Mouse (Mus musculus) kidney, adult 2 months (tissue): ENCODE measurements at regions not wholly inside any gene's neighbourhood (a gene's known extent, or its start where the extent isn't known, plus 50 kb on each side); places are given as distances from the start of the nearest gene placed in this dataset.

Experiments used
- DNase-seq: peaks from one replicate; pipeline ENCODE4 v3.0.0; 2021
- H3K27ac ChIP-seq: fragments of 200-500 bp; 2 replicates; pipeline ENCODE4 v1.5.1; 2012; ENCODE audit warnings: low read depth, low read length, control low read depth, inconsistent platforms; ENCODE audit not compliant: insufficient read depth
- H3K27me3 ChIP-seq: fragments of 200-500 bp; replicated peaks from 2 replicates; pipeline ENCODE4 v1.6.1; 2012; ENCODE audit warnings: mild to moderate bottlenecking, moderate library complexity, low read length, inconsistent platforms; ENCODE audit not compliant: control insufficient read depth, insufficient read depth
- H3K36me3 ChIP-seq: fragments of 200-500 bp; 2 replicates; pipeline ENCODE4 v1.6.1; 2012; ENCODE audit warnings: mild to moderate bottlenecking, moderate library complexity, low read length, inconsistent platforms; ENCODE audit not compliant: control insufficient read depth, insufficient read depth
- H3K4me1 ChIP-seq: fragments of 200-500 bp; 2 replicates; pipeline ENCODE4 v1.6.1; 2011; ENCODE audit warnings: low read length; ENCODE audit not compliant: control insufficient read depth, insufficient read depth
- H3K4me3 ChIP-seq: fragments of 200-500 bp; 2 replicates; pipeline ENCODE4 v1.5.1; 2011; ENCODE audit warnings: mild to moderate bottlenecking, low read depth, low read length, control low read depth; ENCODE audit not compliant: insufficient read depth
- CTCF ChIP-seq: fragments of 200-500 bp; conservative IDR thresholded peaks from 2 replicates; pipeline ENCODE4 v1.5.1; 2011; ENCODE audit warnings: low read depth, mild to moderate bottlenecking, control low read depth, low read length, moderate library complexity, mixed read lengths; ENCODE audit not compliant: insufficient read depth, insufficient read length
- POLR2A ChIP-seq: fragments of 200-500 bp; IDR thresholded peaks from one replicate; pipeline ENCODE4 v1.6.1; 2011; ENCODE audit warnings: low read depth, low read length, control low read depth
- WGBS: fragments of 180-500 bp; shearing (Covaris S2); methylation state at CpG from one replicate; pipeline ENCODE4 v1.1.7; 2018; 5-methylcytosine and 5-hydroxymethylcytosine counted together

- H3K4me3 ChIP-seq = no peak overlapping the region
- 91% methylated on average over 6 of the region's 6 CpGs for WGBS
- H3K36me3 ChIP-seq = no peaks in the 10 kb centered on the region
- H3K4me1 ChIP-seq = no peaks in the 10 kb centered on the region
- no peak overlapping the region for H3K27ac ChIP-seq
- no peak for DNase-seq
- H3K27me3 ChIP-seq = no peaks in the 10 kb centered on the region
- TF ChIP-seq CTCF (no peak), POLR2A (no peak)
These were observed 213.5 kb upstream of the Bcor start for GRCm38 (mm10) chrX:12373670-12374069.

DNA sequence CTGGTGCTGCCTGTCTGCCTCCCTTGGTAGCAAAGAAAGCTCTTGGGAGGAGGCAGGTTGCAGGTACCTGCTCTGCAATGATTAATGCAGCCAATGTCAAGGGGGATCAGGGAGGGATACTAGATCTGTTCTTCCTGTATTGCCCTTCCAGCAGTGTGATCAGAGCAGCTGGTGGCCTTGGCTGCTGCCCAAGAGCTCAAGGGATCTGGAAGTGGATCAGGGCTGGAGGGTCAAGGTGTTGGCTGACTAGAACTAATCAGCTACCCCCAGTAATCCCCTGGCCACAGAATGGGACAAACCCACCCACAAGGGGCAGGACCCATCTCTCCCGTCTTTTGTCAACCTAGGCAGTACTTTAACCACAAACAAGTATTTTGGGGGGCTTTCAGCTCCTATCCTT lies 211.8 kb upstream of the Atp6ap2 start:
- DNase-seq = peak; percentile 3
- no peak overlapping the region for H3K4me3 ChIP-seq
- no peak overlapping the region for H3K27ac ChIP-seq
- H3K4me1 ChIP-seq = no peaks in the 10 kb centered on the region
- no peaks in the 10 kb centered on the region for H3K36me3 ChIP-seq
- TF ChIP-seq POLR2A = no peak
- H3K27me3 ChIP-seq = no peaks in the 10 kb centered on the region
- WGBS = 69% methylated on average over 1 of the region's 1 CpGs

- 61% methylated on average over 6 of the region's 6 CpGs for WGBS
- no peaks in the 10 kb centered on the region for H3K36me3 ChIP-seq
- no peak for DNase-seq
- no peak for TF ChIP-seq POLR2A
- no peak for TF ChIP-seq CTCF
- no peaks in the 10 kb centered on the region for H3K4me1 ChIP-seq
- H3K27ac ChIP-seq = no peak overlapping the region
- H3K27me3 ChIP-seq = no peaks in the 10 kb centered on the region
- no peak overlapping the region for H3K4me3 ChIP-seq
These were observed 211.2 kb upstream of the Atp6ap2 start for GRCm38 (mm10) chrX:12376238-12376980.

DNA sequence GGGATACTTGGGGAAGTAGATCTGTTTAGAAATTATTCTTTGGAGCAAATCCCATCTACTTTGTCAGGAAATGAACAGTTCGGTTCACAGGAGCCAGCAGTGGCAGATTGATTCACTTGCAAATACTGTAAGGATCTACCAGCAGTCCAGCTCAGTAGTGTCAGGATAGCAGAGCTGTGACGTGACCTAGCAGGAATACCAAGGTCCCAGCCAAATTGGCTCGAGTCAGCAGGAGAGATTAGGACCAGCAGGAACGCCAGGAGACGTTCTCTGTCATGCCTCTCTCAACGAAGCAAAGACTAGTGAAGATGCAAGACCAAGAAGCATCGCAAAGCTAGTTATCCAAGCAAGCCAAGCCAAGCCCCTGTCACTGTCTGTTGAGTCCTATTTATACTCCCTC lies 210.2 kb upstream of the Atp6ap2 start:
- TF ChIP-seq POLR2A (no peak), CTCF (no peak)
- no peaks in the 10 kb centered on the region for H3K4me1 ChIP-seq
- no peak overlapping the region for H3K27ac ChIP-seq
- H3K27me3 ChIP-seq = no peaks in the 10 kb centered on the region
- 77% methylated on average over 7 of the region's 7 CpGs for WGBS
- DNase-seq = no peak
- no peak overlapping the region for H3K4me3 ChIP-seq
- H3K36me3 ChIP-seq = no peaks in the 10 kb centered on the region

GRCm38 (mm10) chrX:12392145-12392825 lies 195.3 kb upstream of the Atp6ap2 start:
- DNase-seq = no peak
- Histone ChIP-seq H3K27ac (no peak overlapping the region), H3K36me3 (no peaks in the 10 kb centered on the region), H3K27me3 (no peaks in the 10 kb centered on the region), H3K4me1 (no peaks in the 10 kb centered on the region), H3K4me3 (no peak overlapping the region)
- WGBS = 74% methylated on average over 7 of the region's 7 CpGs
- TF ChIP-seq POLR2A (no peak), CTCF (no peak)

GRCm38 (mm10) chrX:12409319-12409718 lies 178.3 kb upstream of the Atp6ap2 start:
- DNase-seq = no peak
- no peak for TF ChIP-seq POLR2A
- Histone ChIP-seq H3K4me3 (no peak overlapping the region), H3K27me3 (no peaks in the 10 kb centered on the region), H3K27ac (no peak overlapping the region), H3K4me1 (no peaks in the 10 kb centered on the region), H3K36me3 (no peaks in the 10 kb centered on the region)
- 65% methylated on average over 3 of the region's 3 CpGs for WGBS

DNA sequence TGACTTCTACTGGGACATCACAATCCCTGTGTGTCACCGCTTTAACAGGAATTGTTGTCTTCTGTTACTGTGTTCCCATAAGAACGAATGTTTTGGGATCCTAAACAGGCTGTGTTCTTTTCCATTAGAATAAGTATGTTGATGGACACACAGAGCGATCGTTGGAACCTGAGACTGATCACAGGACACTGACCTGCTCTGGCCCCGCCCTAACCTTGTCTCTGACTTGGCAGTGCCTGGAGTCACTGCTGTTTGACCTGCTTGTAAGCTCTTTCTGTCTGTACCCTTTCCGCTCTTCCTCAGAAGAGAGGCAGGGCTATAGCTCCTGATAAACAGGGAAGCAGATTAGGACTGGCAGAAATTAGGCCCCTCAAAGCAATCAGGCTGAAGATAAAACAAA lies 162.0 kb upstream of the Atp6ap2 start:
- H3K36me3 ChIP-seq = no peaks in the 10 kb centered on the region
- TF ChIP-seq POLR2A = no peak
- TF ChIP-seq CTCF = no peak
- no peaks in the 10 kb centered on the region for H3K4me1 ChIP-seq
- 76% methylated on average over 6 of the region's 6 CpGs for WGBS
- H3K27ac ChIP-seq = no peak overlapping the region
- no peak for DNase-seq
- no peak overlapping the region for H3K4me3 ChIP-seq
- no peaks in the 10 kb centered on the region for H3K27me3 ChIP-seq
